Mouse (Mus musculus) small intestine, adult 2 months (tissue): ENCODE results near the gene Ankrd28.

Experiments
- CTCF ChIP-seq: fragments of 200-500 bp; IDR thresholded peaks from 2 replicates; pipeline ENCODE4 v1.5.1; 2012; ENCODE audit warnings: low read depth, mild to moderate bottlenecking, control low read depth, inconsistent platforms, low read length, moderate library complexity, mixed read lengths; ENCODE audit not compliant: insufficient replicate concordance, insufficient read length; ENCODE audit errors: extremely low read depth
- POLR2A ChIP-seq: fragments of 200-500 bp; IDR thresholded peaks from 2 replicates; pipeline ENCODE4 v1.6.1; 2012; ENCODE audit warnings: low read depth, mild to moderate bottlenecking, control low read depth, inconsistent platforms, low read length, moderate library complexity

GRCm38 (mm10) chr14:31870436-31870835 is 40.0 kb upstream of the Ankrd28 start:
- TF ChIP-seq CTCF, result no peak
- TF ChIP-seq POLR2A, result no peak
